Mouse (Mus musculus) forebrain, embryonic 12.5 days (tissue): Measurements from ENCODE around the gene Olfr766-ps1. TPM values are rescaled to one million over a fixed set of nuclear protein-coding genes. Genes with fewer than 3 reads are reported as not detected.

Experiments
- polyA plus RNA-seq: library from polyadenylated mRNA; unstranded; fragments of >200 nt; fragmentation: Nextera tagmentation; extraction: Ambion mirVana; gene quantifications from 2 replicates; pipeline ENCODE4 v1.2.1, GENCODE M21; 2016

Olfr766-ps1 gene
- polyA plus RNA-seq, 1 experiment from 2014 or later, result not detected

Other genes starting within 250 kb of the Olfr766-ps1 start
- gene Ormdl2, start 247.3 kb downstream of the Olfr766-ps1 start, polyA plus RNA-seq, result 47.4 and 53.0 TPM in 2 replicates
- 9.3 and 9.6 TPM in 2 replicates for gene Gdf11, start 177.3 kb downstream of the Olfr766-ps1 start, polyA plus RNA-seq
- gene Cd63, start 168.0 kb downstream of the Olfr766-ps1 start, polyA plus RNA-seq, result 129 and 160 TPM in 2 replicates
- gene Rdh5, start 146.1 kb downstream of the Olfr766-ps1 start, polyA plus RNA-seq, result 11.3 and 13.3 TPM in 2 replicates
- 183 and 188 TPM in 2 replicates for gene Bloc1s1, start 144.9 kb downstream of the Olfr766-ps1 start, polyA plus RNA-seq
- gene Itga7, start 135.2 kb downstream of the Olfr766-ps1 start, polyA plus RNA-seq, result 0.46 and 0.73 TPM in 2 replicates
- gene Mettl7b, start 108.0 kb downstream of the Olfr766-ps1 start, polyA plus RNA-seq, result not detected in 2 replicates
- gene Olfr9, start 79.5 kb downstream of the Olfr766-ps1 start, polyA plus RNA-seq, result not detected in 2 replicates
- gene Olfr763, start 58.2 kb downstream of the Olfr766-ps1 start, polyA plus RNA-seq, result not detected in 2 replicates
- not detected in 2 replicates for gene Olfr764-ps1, start 29.1 kb downstream of the Olfr766-ps1 start, polyA plus RNA-seq
- gene Olfr765, start 19.0 kb downstream of the Olfr766-ps1 start, polyA plus RNA-seq, result not detected in 2 replicates
- gene Olfr767, start 13.9 kb upstream of the Olfr766-ps1 start, polyA plus RNA-seq, result not detected in 2 replicates
- gene Olfr768, start 30.4 kb upstream of the Olfr766-ps1 start, polyA plus RNA-seq, result not detected in 2 replicates
- gene Olfr769, start 48.9 kb upstream of the Olfr766-ps1 start, polyA plus RNA-seq, result not detected in 2 replicates
- not detected in 2 replicates for gene Olfr770, start 70.0 kb upstream of the Olfr766-ps1 start, polyA plus RNA-seq
- gene Olfr771, start 95.8 kb upstream of the Olfr766-ps1 start, polyA plus RNA-seq, result not detected in 2 replicates
- not detected in 2 replicates for gene Olfr772, start 108.9 kb upstream of the Olfr766-ps1 start, polyA plus RNA-seq
- not detected in 2 replicates for gene Olfr773, start 118.4 kb upstream of the Olfr766-ps1 start, polyA plus RNA-seq
- not detected in 2 replicates for gene Olfr774, start 167.2 kb upstream of the Olfr766-ps1 start, polyA plus RNA-seq
- gene Olfr775, start 179.4 kb upstream of the Olfr766-ps1 start, polyA plus RNA-seq, result not detected in 2 replicates
- not detected in 2 replicates for gene Olfr776, start 190.2 kb upstream of the Olfr766-ps1 start, polyA plus RNA-seq
- not detected in 2 replicates for gene Olfr777, start 202.5 kb upstream of the Olfr766-ps1 start, polyA plus RNA-seq
- not detected in 2 replicates for gene Olfr780, start 249.1 kb upstream of the Olfr766-ps1 start, polyA plus RNA-seq